Mouse (Mus musculus) cerebellum, adult 2 months (tissue): Measurements from ENCODE around the gene Gm49387.

ENCODE experiments used
- CTCF ChIP-seq: fragments of 200-500 bp; IDR thresholded peaks from 2 replicates; pipeline ENCODE4 v1.5.1; 2011; ENCODE audit warnings: low read depth, mild to moderate bottlenecking, control low read depth, low read length, moderate library complexity, borderline replicate concordance; ENCODE audit not compliant: insufficient read depth
- POLR2A ChIP-seq: fragments of 200-500 bp; IDR thresholded peaks from 2 replicates; pipeline ENCODE4 v1.6.1; 2011; ENCODE audit warnings: low read length, control low read depth, borderline replicate concordance; ENCODE audit not compliant: insufficient read depth

GRCm38 (mm10) chr14:31570131-31570951 lies 70.3 kb downstream of the Gm49387 start:
- TF ChIP-seq POLR2A = no peak
- TF ChIP-seq CTCF = no peak
